7 mouse cellular contexts compared by ENCODE assay signal in genomic region chr14:55762001-55762821, GRCm38 (mm10). TPM values are rescaled to one million over a fixed set of nuclear protein-coding genes. Genes with fewer than 3 reads are reported as not detected.
DNase-seq lines count a peak whose midpoint lies in the region; ATAC-seq and TF ChIP-seq lines count a peak whose summit lies in the region.

No protein-coding gene starts in this region.

- H3K27ac ChIP-seq in heart, embryonic 11.5 days (ENCODE audit: low read depth, low read length): no peak overlapping the region
- H3K27ac ChIP-seq in kidney, postnatal 0 days: peak overlapping the region; percentile 52
- no peak overlapping the region for H3K27ac ChIP-seq in small intestine, adult 2 months (ENCODE audit: insufficient read depth, low read depth, low read length)

- peak overlapping the region; percentile 50 for H3K4me3 ChIP-seq in heart, embryonic 11.5 days (ENCODE audit: low read depth, low read length)
- peak overlapping the region; percentile 39 for H3K4me3 ChIP-seq in kidney, postnatal 0 days (replicated peaks; ENCODE audit: low read depth, low read length)
- H3K4me3 ChIP-seq in small intestine, adult 2 months (ENCODE audit: low read depth, low read length): peak overlapping the region; percentile 60

- H3K9ac ChIP-seq in heart, embryonic 11.5 days (ENCODE audit: low read depth, low read length): peak overlapping the region; percentile 74
- peak overlapping the region; percentile 58 for H3K9ac ChIP-seq in kidney, postnatal 0 days (ENCODE audit: low read depth, low read length)

- peaks cover 24% of the 10 kb centered on the region for H3K27me3 ChIP-seq in heart, embryonic 11.5 days (ENCODE audit: control insufficient read depth, insufficient read depth, low read length)
- 0 out of 2 replicates have a peak, but pooled peaks cover 11% of the 10 kb centered on the region for H3K27me3 ChIP-seq in kidney, postnatal 0 days (ENCODE audit: insufficient read depth, low read length)
- H3K27me3 ChIP-seq in small intestine, adult 2 months (ENCODE audit: control insufficient read depth, insufficient read depth, low read length): 0 out of 2 replicates have a peak, but pooled peaks cover 13% of the 10 kb centered on the region

- DNase-seq in urinary bladder, postnatal 25 days (ENCODE audit: low spot score): peak; percentile 39
- DNase-seq in urinary bladder, postnatal 36 days (ENCODE audit: low spot score in 2 of 2): no peak
- peak; percentile 79 for DNase-seq in embryo, embryonic 10 days (ENCODE audit: low spot score)
- peak; percentile 85 for DNase-seq in kidney, postnatal 0 days (ENCODE audit: low spot score)
- peak; percentile 73 to 77 for DNase-seq in lung, postnatal 4 days

- peaks cover 17% of the 10 kb centered on the region for H3K4me1 ChIP-seq in heart, embryonic 11.5 days (ENCODE audit: control insufficient read depth, insufficient read depth, low read length)
- H3K4me1 ChIP-seq in kidney, postnatal 0 days (replicated peaks; ENCODE audit: insufficient read depth, low read length): peaks cover 21% of the 10 kb centered on the region
- peaks cover 8% of the 10 kb centered on the region for H3K4me1 ChIP-seq in small intestine, adult 2 months (ENCODE audit: control insufficient read depth, insufficient read depth, insufficient read length, low read length)

- WGBS in heart, embryonic 11.5 days (ENCODE audit: insufficient replicate concordance): under 1% methylated on average over 76 of the region's 77 CpGs
- 1% methylated on average over 77 of the region's 77 CpGs for WGBS in kidney, postnatal 0 days
- WGBS in small intestine, adult 2 months: 2% methylated on average over 77 of the region's 77 CpGs

- TF ChIP-seq POLR2A in small intestine, adult 2 months (IDR thresholded peaks at IDR 0.05; ENCODE audit: low read depth, low read length): 0 out of 2 replicates have a peak, but pooled peaks have one; percentile 26

- no peaks in the 10 kb centered on the region for H3K36me3 ChIP-seq in heart, embryonic 11.5 days (ENCODE audit: control insufficient read depth, insufficient read depth, low read length)
- H3K36me3 ChIP-seq in kidney, postnatal 0 days (ENCODE audit: insufficient read depth, low read length): no peaks in the 10 kb centered on the region
- H3K36me3 ChIP-seq in small intestine, adult 2 months (ENCODE audit: control insufficient read depth, insufficient read depth, low read length): no peaks in the 10 kb centered on the region

- peak; percentile 55 for ATAC-seq in heart, embryonic 11.5 days (replicated peaks; ENCODE audit: insufficient number of reproducible peaks, low FRiP score, low TSS enrichment)
- peak; percentile 47 for ATAC-seq in kidney, postnatal 0 days (replicated peaks; ENCODE audit: low FRiP score, low read depth)

- peak; percentile 43 for TF ChIP-seq CTCF in kidney, postnatal 0 days (IDR thresholded peaks at IDR 0.05; ENCODE audit: low read depth)
- TF ChIP-seq CTCF in small intestine, adult 2 months (IDR thresholded peaks at IDR 0.05; ENCODE audit: extremely low read depth, insufficient read length, insufficient replicate concordance, low read depth, low read length): peak; percentile 26; the same call in 1 of the 2 replicates

- H3K4me2 ChIP-seq in heart, embryonic 11.5 days: peak overlapping the region; percentile 97
- peak overlapping the region; percentile 81 for H3K4me2 ChIP-seq in kidney, postnatal 0 days (ENCODE audit: low read length)

- no peaks in the 10 kb centered on the region for H3K9me3 ChIP-seq in heart, embryonic 11.5 days (replicated peaks; ENCODE audit: control insufficient read depth, low read length)
- H3K9me3 ChIP-seq in kidney, postnatal 0 days (replicated peaks; ENCODE audit: low read length): no peaks in the 10 kb centered on the region

RNA-seq across cellular contexts. Expression of gene Ltb4r2, which starts 1.0 kb away (rescaled TPM):
- 0.16 and 1.0 TPM in 2 replicates for polyA plus RNA-seq in heart, embryonic 11.5 days (2014; fragmentation: Nextera tagmentation; extraction: Ambion mirVana)
- polyA plus RNA-seq in kidney, postnatal 0 days (2015; fragmentation: Nextera tagmentation; extraction: Ambion mirVana): 0.68 and 0.75 TPM in 2 replicates
- 65.3 and 90.6 TPM in 2 replicates for polyA plus RNA-seq in small intestine, adult 2 months (2012; rRNA removed)

RNA-seq across cellular contexts. Expression of gene Ltb4r1, which starts 3.6 kb away (rescaled TPM):
- polyA plus RNA-seq in heart, embryonic 11.5 days (2014; fragmentation: Nextera tagmentation; extraction: Ambion mirVana): 0.11 and 0.21 TPM in 2 replicates
- 0.47 and 0.71 TPM in 2 replicates for polyA plus RNA-seq in kidney, postnatal 0 days (2015; fragmentation: Nextera tagmentation; extraction: Ambion mirVana)
- 25.3 and 26.4 TPM in 2 replicates for polyA plus RNA-seq in small intestine, adult 2 months (2012; rRNA removed)

RNA-seq across cellular contexts. Expression of gene Cideb, which starts 4.0 kb away (rescaled TPM):
- polyA plus RNA-seq in heart, embryonic 11.5 days (2014; fragmentation: Nextera tagmentation; extraction: Ambion mirVana): 1.4 and 1.7 TPM in 2 replicates
- polyA plus RNA-seq in kidney, postnatal 0 days (2015; fragmentation: Nextera tagmentation; extraction: Ambion mirVana): 50.0 and 51.0 TPM in 2 replicates
- 309 and 797 TPM in 2 replicates for polyA plus RNA-seq in small intestine, adult 2 months (2012; rRNA removed)

RNA-seq across cellular contexts. Expression of gene Nop9, which starts 16.7 kb away (rescaled TPM):
- 25.1 and 26.3 TPM in 2 replicates for polyA plus RNA-seq in heart, embryonic 11.5 days (2014; fragmentation: Nextera tagmentation; extraction: Ambion mirVana)
- 26.2 and 26.5 TPM in 2 replicates for polyA plus RNA-seq in kidney, postnatal 0 days (2015; fragmentation: Nextera tagmentation; extraction: Ambion mirVana)
- 5.9 and 8.0 TPM in 2 replicates for polyA plus RNA-seq in small intestine, adult 2 months (2012; rRNA removed)

RNA-seq across cellular contexts. Expression of gene Dhrs1, which starts 16.7 kb away (rescaled TPM):
- 56.4 and 60.3 TPM in 2 replicates for polyA plus RNA-seq in heart, embryonic 11.5 days (2014; fragmentation: Nextera tagmentation; extraction: Ambion mirVana)
- 122 and 127 TPM in 2 replicates for polyA plus RNA-seq in kidney, postnatal 0 days (2015; fragmentation: Nextera tagmentation; extraction: Ambion mirVana)
- polyA plus RNA-seq in small intestine, adult 2 months (2012; rRNA removed): 217 and 223 TPM in 2 replicates

Comparison
In these comparisons a context has a peak if more than half of its experiments do, and no peak if none do; other contexts are left out.
1. DNase-seq: peak in urinary bladder, postnatal 25 days (single experiment), embryo, embryonic 10 days (single experiment), kidney, postnatal 0 days (single experiment) and lung, postnatal 4 days (2 of 2); none in urinary bladder, postnatal 36 days (0 of 2).
2. RNA of gene Ltb4r2, which starts 1.0 kb away (polyA plus RNA-seq): 65.3 to 90.6 TPM in small intestine, adult 2 months; 0.68 to 0.75 TPM in kidney, postnatal 0 days and 0.16 to 1.0 TPM in heart, embryonic 11.5 days; every median in the first group is over 10 times any median in the second.
3. RNA of gene Ltb4r1, which starts 3.6 kb away (polyA plus RNA-seq): 25.3 to 26.4 TPM in small intestine, adult 2 months; 0.47 to 0.71 TPM in kidney, postnatal 0 days and 0.11 to 0.21 TPM in heart, embryonic 11.5 days; every median in the first group is over 10 times any median in the second.
4. RNA of gene Cideb, which starts 4.0 kb away (polyA plus RNA-seq): 309 to 797 TPM in small intestine, adult 2 months and 50.0 to 51.0 TPM in kidney, postnatal 0 days; 1.4 to 1.7 TPM in heart, embryonic 11.5 days; every median in the first group is over 10 times any median in the second.
5. Peak in every context shown above with its lines, with median percentiles within 50 percentile points of each other: H3K4me3 ChIP-seq.